22 mouse cellular contexts compared by ENCODE assay signal in genomic region chr10:5857996-5858549, GRCm38 (mm10). TPM values are rescaled to one million over a fixed set of nuclear protein-coding genes. Genes with fewer than 3 reads are reported as not detected.
DNase-seq lines count a peak whose midpoint lies in the region; ATAC-seq and TF ChIP-seq lines count a peak whose summit lies in the region.
"Had no signal": no experiment of that assay in that cellular context is flagged by ENCODE, and none has a peak within 500 bp of the region (broad histone marks: within the 10 kb centered on the region; RNA-seq: fewer than 3 reads in every experiment).

No protein-coding gene starts in this region.

- TF ChIP-seq CTCF in lung, embryonic 14.5 days (IDR thresholded peaks at IDR 0.05; ENCODE audit: low read depth): no peak
- TF ChIP-seq CTCF in lung, adult 2 months (IDR thresholded peaks at IDR 0.05; ENCODE audit: insufficient read depth, low read length): no peak
- no peak for TF ChIP-seq CTCF in left cerebral cortex, adult 2 months (IDR thresholded peaks at IDR 0.05)

- H3K27me3 ChIP-seq in lung, embryonic 14.5 days (ENCODE audit: insufficient read depth, low read length): no peaks in the 10 kb centered on the region
- no peaks in the 10 kb centered on the region for H3K27me3 ChIP-seq in stomach, embryonic 15.5 days (replicated peaks)
- H3K27me3 ChIP-seq in hindbrain, embryonic 14.5 days (ENCODE audit: control insufficient read depth, insufficient read depth, low read length): no peaks in the 10 kb centered on the region
- H3K27me3 ChIP-seq: embryonic facial prominence, embryonic 12.5 days; forebrain, embryonic 13.5 days; heart, embryonic 15.5 days; kidney, embryonic 15.5 days; limb, embryonic 15.5 days; liver, embryonic 15.5 days; midbrain, embryonic 13.5 days had no signal

- H3K4me1 ChIP-seq in lung, embryonic 14.5 days (ENCODE audit: insufficient read depth): no peaks in the 10 kb centered on the region
- H3K4me1 ChIP-seq in lung, adult 2 months (ENCODE audit: control insufficient read depth, insufficient read depth, low read length): no peaks in the 10 kb centered on the region
- H3K4me1 ChIP-seq in stomach, embryonic 15.5 days: no peaks in the 10 kb centered on the region; the same call in 1 of the 2 replicates
- no peaks in the 10 kb centered on the region for H3K4me1 ChIP-seq in hindbrain, embryonic 14.5 days (replicated peaks; ENCODE audit: control insufficient read depth, insufficient read depth, low read length)
- H3K4me1 ChIP-seq: embryonic facial prominence, embryonic 12.5 days; forebrain, embryonic 13.5 days; heart, embryonic 15.5 days; kidney, embryonic 15.5 days; limb, embryonic 15.5 days; liver, embryonic 15.5 days had no signal

- no peak for ATAC-seq in lung, embryonic 14.5 days (ENCODE audit: insufficient read depth)
- ATAC-seq in common myeloid progenitor, adult 5-6 weeks (replicated peaks; ENCODE audit: low read depth, poor library complexity, severe bottlenecking): peak; percentile 77
- ATAC-seq in stomach, embryonic 15.5 days (ENCODE audit: insufficient read depth, low FRiP score, low read depth): no peak; the same call in 1 of the 2 replicates
- no peak for ATAC-seq in hindbrain, embryonic 14.5 days (ENCODE audit: low FRiP score)
- ATAC-seq: forebrain, embryonic 13.5 days; intestine, postnatal 0 days; midbrain, embryonic 13.5 days had no signal

- H3K27ac ChIP-seq in lung, embryonic 14.5 days (ENCODE audit: low read depth): no peak overlapping the region
- H3K27ac ChIP-seq in stomach, embryonic 15.5 days: no peak overlapping the region
- no peak overlapping the region for H3K27ac ChIP-seq in left cerebral cortex, adult 2 months
- no peak overlapping the region for H3K27ac ChIP-seq in hindbrain, embryonic 14.5 days
- H3K27ac ChIP-seq: embryonic facial prominence, embryonic 12.5 days; forebrain, embryonic 13.5 days; gastrocnemius, adult 2 months; heart, embryonic 15.5 days; kidney, embryonic 15.5 days; limb, embryonic 15.5 days; liver, embryonic 15.5 days; midbrain, embryonic 13.5 days had no signal

- intact Hi-C loops in left cerebral cortex, adult 2 months (cut with DNase I): no loop called here

- TF ChIP-seq POLR2A in lung, adult 2 months (IDR thresholded peaks at IDR 0.05; ENCODE audit: borderline replicate concordance, extremely low read depth, low read depth, low read length): no peak

- no peaks in the 10 kb centered on the region for H3K9me3 ChIP-seq in lung, embryonic 14.5 days (ENCODE audit: low read depth, low read length)
- H3K9me3 ChIP-seq in stomach, embryonic 15.5 days: no peaks in the 10 kb centered on the region
- H3K9me3 ChIP-seq in hindbrain, embryonic 14.5 days (ENCODE audit: control insufficient read depth, low read length): no peaks in the 10 kb centered on the region
- H3K9me3 ChIP-seq: embryonic facial prominence, embryonic 12.5 days; forebrain, embryonic 13.5 days; heart, embryonic 15.5 days; limb, embryonic 15.5 days; liver, embryonic 15.5 days; midbrain, embryonic 13.5 days had no signal

- H3K9ac ChIP-seq in lung, embryonic 14.5 days: no peak overlapping the region
- H3K9ac ChIP-seq in stomach, embryonic 15.5 days: no peak overlapping the region
- H3K9ac ChIP-seq in hindbrain, embryonic 14.5 days: no peak overlapping the region
- H3K9ac ChIP-seq: embryonic facial prominence, embryonic 12.5 days; forebrain, embryonic 13.5 days; heart, embryonic 15.5 days; kidney, embryonic 15.5 days; limb, embryonic 15.5 days; liver, embryonic 15.5 days; midbrain, embryonic 13.5 days had no signal

- no peaks in the 10 kb centered on the region for H3K36me3 ChIP-seq in lung, embryonic 14.5 days (ENCODE audit: insufficient read depth)
- H3K36me3 ChIP-seq in stomach, embryonic 15.5 days: no peaks in the 10 kb centered on the region
- H3K36me3 ChIP-seq in hindbrain, embryonic 14.5 days (replicated peaks; ENCODE audit: control insufficient read depth, insufficient read depth): peaks cover 27% of the 10 kb centered on the region
- H3K36me3 ChIP-seq: embryonic facial prominence, embryonic 12.5 days; heart, embryonic 15.5 days; kidney, embryonic 15.5 days; limb, embryonic 15.5 days; liver, embryonic 15.5 days had no signal

- peak; percentile 44 for DNase-seq in lung, embryonic 14.5 days
- DNase-seq in lung, adult 2 months: no peak
- peak; percentile 63 for DNase-seq in ES-CJ7 (ENCODE audit: low read depth, low spot score)
- no peak for DNase-seq in left cerebral cortex, adult 2 months (ENCODE audit: extremely low spot score in 1 of 2, low spot score in 2 of 2)
- no peak for DNase-seq in hindbrain, embryonic 14.5 days (ENCODE audit: low spot score)
- DNase-seq: adrenal gland, postnatal 25 days; cerebellum, postnatal 10 days; gastrocnemius, adult 2 months; kidney, postnatal 36 days; left cerebral cortex, postnatal 4 days; thymus, adult 18-20 months; thymus, postnatal 4 days had no signal

- 27% methylated on average over 10 of the region's 10 CpGs for WGBS in lung, embryonic 14.5 days
- 31% methylated on average over 10 of the region's 10 CpGs for WGBS in lung, adult 2 months
- whole genome bisulfite sequencing in stomach, embryonic 15.5 days: 38% methylated on average over 10 of the region's 10 CpGs
- WGBS in hindbrain, embryonic 14.5 days: 65% methylated on average over 10 of the region's 10 CpGs

- 0 out of 2 replicates have a peak overlapping the region, but pooled peaks have one; percentile 5 for H3K4me2 ChIP-seq in lung, embryonic 14.5 days
- peak overlapping the region; percentile 9; the same call in 1 of the 2 replicates for H3K4me2 ChIP-seq in stomach, embryonic 15.5 days
- no peak overlapping the region for H3K4me2 ChIP-seq in hindbrain, embryonic 14.5 days (replicated peaks)
- H3K4me2 ChIP-seq: embryonic facial prominence, embryonic 12.5 days; forebrain, embryonic 13.5 days; heart, embryonic 15.5 days; kidney, embryonic 15.5 days; limb, embryonic 15.5 days; liver, embryonic 15.5 days; midbrain, embryonic 13.5 days had no signal

- H3K4me3 ChIP-seq in lung, embryonic 14.5 days (ENCODE audit: low read depth, low read length): no peak overlapping the region
- H3K4me3 ChIP-seq in lung, adult 2 months (replicated peaks; ENCODE audit: extremely low read depth, low read depth, low read length): no peak overlapping the region
- H3K4me3 ChIP-seq in stomach, embryonic 15.5 days (replicated peaks): no peak overlapping the region
- no peak overlapping the region for H3K4me3 ChIP-seq in left cerebral cortex, adult 2 months
- H3K4me3 ChIP-seq in hindbrain, embryonic 14.5 days (replicated peaks; ENCODE audit: low read length): no peak overlapping the region
- H3K4me3 ChIP-seq: embryonic facial prominence, embryonic 12.5 days; forebrain, embryonic 13.5 days; gastrocnemius, adult 2 months; heart, embryonic 15.5 days; kidney, embryonic 15.5 days; limb, embryonic 15.5 days; liver, embryonic 15.5 days; midbrain, embryonic 13.5 days had no signal

RNA-seq across cellular contexts. Expression of gene Mtrf1l, which starts 34.4 kb away (rescaled TPM):
- 17.8 and 19.0 TPM in 2 replicates for polyA plus RNA-seq in lung, embryonic 14.5 days (2014; fragmentation: Nextera tagmentation; extraction: Ambion mirVana)
- 2.4 TPM in 2 replicates for polyA plus RNA-seq in lung, adult 2 months (2012; rRNA removed)
- 19.3 and 29.5 TPM in 2 replicates for total RNA-seq in common myeloid progenitor, adult 5-6 weeks (2017)
- 16.3 and 17.8 TPM in 2 replicates for polyA plus RNA-seq in stomach, embryonic 15.5 days (2015; fragmentation: Nextera tagmentation; extraction: Ambion mirVana)
- total RNA-seq in left cerebral cortex, adult 2 months (2021): 10 to 100 TPM in 1 of 2 experiments, 1 to 10 TPM in 1; 8.2 to 10.0 TPM
- 11.6 and 12.2 TPM in 2 replicates for polyA plus RNA-seq in hindbrain, embryonic 14.5 days (2014; fragmentation: Nextera tagmentation; extraction: Ambion mirVana)

RNA-seq across cellular contexts. Expression of gene Fbxo5, which starts 52.7 kb away (rescaled TPM):
- 90.7 and 91.0 TPM in 2 replicates for polyA plus RNA-seq in lung, embryonic 14.5 days (2014; fragmentation: Nextera tagmentation; extraction: Ambion mirVana)
- polyA plus RNA-seq in lung, adult 2 months (2012; rRNA removed): 0.98 and 1.1 TPM in 2 replicates
- total RNA-seq in common myeloid progenitor, adult 5-6 weeks (2017): 36.2 and 48.4 TPM in 2 replicates
- polyA plus RNA-seq in stomach, embryonic 15.5 days (2015; fragmentation: Nextera tagmentation; extraction: Ambion mirVana): 66.2 and 67.6 TPM in 2 replicates
- total RNA-seq in left cerebral cortex, adult 2 months (2021): 1 to 10 TPM; 1.3 to 1.7 TPM
- 9.8 and 13.7 TPM in 2 replicates for polyA plus RNA-seq in hindbrain, embryonic 14.5 days (2014; fragmentation: Nextera tagmentation; extraction: Ambion mirVana)

Comparison
In these comparisons a context has a peak if more than half of its experiments do, and no peak if none do; other contexts are left out.
1. DNase-seq: peak in lung, embryonic 14.5 days (single experiment) and ES-CJ7 (single experiment); none in lung, adult 2 months (single experiment), left cerebral cortex, adult 2 months (0 of 2) and hindbrain, embryonic 14.5 days (single experiment).